Mouse (Mus musculus): ENCODE results near the gene Rbck1. TPM values are rescaled to one million over a fixed set of nuclear protein-coding genes. Genes with fewer than 3 reads are reported as not detected.

The Rbck1 gene
- polyA plus RNA-seq, 1 experiment from 2014 or later = 58.2 TPM

GRCm38 (mm10) chr2:152307186-152307585 lies 25.3 kb downstream of the Rbck1 start:
- 94% methylated on average over 3 of the region's 3 CpGs for WGBS
- ATAC-seq (replicated peaks; ENCODE audit: insufficient number of reproducible peaks, low FRiP score, low TSS enrichment, low read depth) (no peak), DNase-seq (ENCODE audit: low spot score) (no peak)
- Histone ChIP-seq H3K9me3 (replicated peaks; ENCODE audit: control insufficient read depth, low read length) (no peaks in the 10 kb centered on the region), H3K27ac (replicated peaks; ENCODE audit: low read depth, low read length) (no peak overlapping the region), H3K27me3 (ENCODE audit: control insufficient read depth, insufficient read depth, low read length) (no peaks in the 10 kb centered on the region), H3K9ac (replicated peaks; ENCODE audit: low read length) (no peak overlapping the region), H3K4me1 (ENCODE audit: control insufficient read depth, insufficient read depth, low read length) (no peaks in the 10 kb centered on the region), H3K4me2 (ENCODE audit: low read depth, low read length) (no peak overlapping the region), H3K36me3 (replicated peaks; ENCODE audit: control insufficient read depth, insufficient read depth, low read depth, low read length) (peaks cover 8% of the 10 kb centered on the region), H3K4me3 (ENCODE audit: low read depth, low read length) (no peak overlapping the region)

- Histone ChIP-seq H3K9ac (replicated peaks; ENCODE audit: low read length) (no peak overlapping the region), H3K27ac (replicated peaks; ENCODE audit: low read depth, low read length) (no peak overlapping the region), H3K9me3 (replicated peaks; ENCODE audit: control insufficient read depth, low read length) (no peaks in the 10 kb centered on the region), H3K36me3 (replicated peaks; ENCODE audit: control insufficient read depth, insufficient read depth, low read depth, low read length) (peaks cover 5% of the 10 kb centered on the region), H3K4me1 (ENCODE audit: control insufficient read depth, insufficient read depth, low read length) (no peaks in the 10 kb centered on the region), H3K4me3 (ENCODE audit: low read depth, low read length) (no peak overlapping the region), H3K4me2 (ENCODE audit: low read depth, low read length) (no peak overlapping the region), H3K27me3 (ENCODE audit: control insufficient read depth, insufficient read depth, low read length) (no peaks in the 10 kb centered on the region)
- 97% methylated on average over 6 of the region's 6 CpGs for WGBS
- ATAC-seq (replicated peaks; ENCODE audit: insufficient number of reproducible peaks, low FRiP score, low TSS enrichment, low read depth) (no peak), DNase-seq (ENCODE audit: low spot score) (no peak)
These were observed 27.0 kb downstream of the Rbck1 start for GRCm38 (mm10) chr2:152305480-152305879.

GRCm38 (mm10) chr2:152303781-152304180 lies 28.7 kb downstream of the Rbck1 start:
- DNase-seq (ENCODE audit: low spot score) (no peak), ATAC-seq (replicated peaks; ENCODE audit: insufficient number of reproducible peaks, low FRiP score, low TSS enrichment, low read depth) (no peak)
- H3K9me3 ChIP-seq (replicated peaks; ENCODE audit: control insufficient read depth, low read length) = no peaks in the 10 kb centered on the region
- no peaks in the 10 kb centered on the region for H3K4me1 ChIP-seq (ENCODE audit: control insufficient read depth, insufficient read depth, low read length)
- H3K4me2 ChIP-seq (ENCODE audit: low read depth, low read length) = no peak overlapping the region
- no peaks in the 10 kb centered on the region for H3K27me3 ChIP-seq (ENCODE audit: control insufficient read depth, insufficient read depth, low read length)
- no peak overlapping the region for H3K4me3 ChIP-seq (ENCODE audit: low read depth, low read length)
- no peak overlapping the region for H3K27ac ChIP-seq (replicated peaks; ENCODE audit: low read depth, low read length)
- H3K36me3 ChIP-seq (replicated peaks; ENCODE audit: control insufficient read depth, insufficient read depth, low read depth, low read length) = peaks cover under 1% of the 10 kb centered on the region
- 41% methylated on average over 5 of the region's 5 CpGs for WGBS
- H3K9ac ChIP-seq (replicated peaks; ENCODE audit: low read length) = no peak overlapping the region

GRCm38 (mm10) chr2:152302862-152303261 lies 29.6 kb downstream of the Rbck1 start:
- no peaks in the 10 kb centered on the region; the same call in none of the 2 replicates for H3K36me3 ChIP-seq (replicated peaks; ENCODE audit: control insufficient read depth, insufficient read depth, low read depth, low read length)
- no peak overlapping the region for H3K4me2 ChIP-seq (ENCODE audit: low read depth, low read length)

GRCm38 (mm10) chr2:152294541-152294940 lies 37.9 kb downstream of the Rbck1 start:
- WGBS = 39% methylated on average over 5 of the region's 5 CpGs
- H3K27ac ChIP-seq (replicated peaks; ENCODE audit: low read depth, low read length) = no peak overlapping the region
- H3K9ac ChIP-seq (replicated peaks; ENCODE audit: low read length) = peak overlapping the region; percentile 88
- no peaks in the 10 kb centered on the region for H3K27me3 ChIP-seq (ENCODE audit: control insufficient read depth, insufficient read depth, low read length)
- peak overlapping the region; percentile 89 for H3K4me3 ChIP-seq (ENCODE audit: low read depth, low read length)
- no peaks in the 10 kb centered on the region for H3K9me3 ChIP-seq (replicated peaks; ENCODE audit: control insufficient read depth, low read length)
- no peak for DNase-seq (ENCODE audit: low spot score)
- no peak for ATAC-seq (replicated peaks; ENCODE audit: insufficient number of reproducible peaks, low FRiP score, low TSS enrichment, low read depth)
- peak overlapping the region; percentile 65 for H3K4me2 ChIP-seq (ENCODE audit: low read depth, low read length)
- peaks cover 2% of the 10 kb centered on the region; the same call in 1 of the 2 replicates for H3K4me1 ChIP-seq (ENCODE audit: control insufficient read depth, insufficient read depth, low read length)
- H3K36me3 ChIP-seq (replicated peaks; ENCODE audit: control insufficient read depth, insufficient read depth, low read depth, low read length) = no peaks in the 10 kb centered on the region

More at GRCm38 (mm10) chr2:152302862-152303261, 29.6 kb downstream of the Rbck1 start:
- H3K4me1 ChIP-seq (ENCODE audit: control insufficient read depth, insufficient read depth, low read length) = no peaks in the 10 kb centered on the region
- no peak overlapping the region for H3K27ac ChIP-seq (replicated peaks; ENCODE audit: low read depth, low read length)
- whole genome bisulfite sequencing = 88% methylated on average over 2 of the region's 2 CpGs
- ATAC-seq (replicated peaks; ENCODE audit: insufficient number of reproducible peaks, low FRiP score, low TSS enrichment, low read depth) = no peak
- no peak overlapping the region for H3K4me3 ChIP-seq (ENCODE audit: low read depth, low read length)
- no peaks in the 10 kb centered on the region for H3K27me3 ChIP-seq (ENCODE audit: control insufficient read depth, insufficient read depth, low read length)
- no peak overlapping the region for H3K9ac ChIP-seq (replicated peaks; ENCODE audit: low read length)
- no peaks in the 10 kb centered on the region for H3K9me3 ChIP-seq (replicated peaks; ENCODE audit: control insufficient read depth, low read length)
- no peak for DNase-seq (ENCODE audit: low spot score)

- Histone ChIP-seq H3K9ac (replicated peaks; ENCODE audit: low read length) (peak within 1 kb of the TSS; percentile 88), H3K4me3 (ENCODE audit: low read depth, low read length) (peak within 1 kb of the TSS; percentile 89), H3K4me1 (ENCODE audit: control insufficient read depth, insufficient read depth, low read length) (peaks cover 2% of the 10 kb centered on the region; the same call in 1 of the 2 replicates), H3K27me3 (ENCODE audit: control insufficient read depth, insufficient read depth, low read length) (no peaks in the 10 kb centered on the region), H3K36me3 (replicated peaks; ENCODE audit: control insufficient read depth, insufficient read depth, low read depth, low read length) (no peaks in the 10 kb centered on the region), H3K9me3 (replicated peaks; ENCODE audit: control insufficient read depth, low read length) (no peaks in the 10 kb centered on the region), H3K4me2 (ENCODE audit: low read depth, low read length) (peak within 1 kb of the TSS; percentile 65), H3K27ac (replicated peaks; ENCODE audit: low read depth, low read length) (no peak within 1 kb of the TSS)
- DNase-seq (ENCODE audit: low spot score) (peak; percentile 95), ATAC-seq (replicated peaks; ENCODE audit: insufficient number of reproducible peaks, low FRiP score, low TSS enrichment, low read depth) (peak; percentile 96)
- WGBS = under 1% methylated on average over 69 of the region's 70 CpGs
These were observed 38.6 kb downstream of the Rbck1 start, which contains the start of gene Tbc1d20 for GRCm38 (mm10) chr2:152293727-152294475. Gene Tbc1d20 (plus strand): TSS chr2:152293828.

GRCm38 (mm10) chr2:152293179-152293726 lies 39.2 kb downstream of the Rbck1 start:
- H3K9ac ChIP-seq (replicated peaks; ENCODE audit: low read length) = no peak overlapping the region; the same call in 1 of the 2 replicates
- no peaks in the 10 kb centered on the region for H3K36me3 ChIP-seq (replicated peaks; ENCODE audit: control insufficient read depth, insufficient read depth, low read depth, low read length)
- peak overlapping the region; percentile 65 for H3K4me2 ChIP-seq (ENCODE audit: low read depth, low read length)
- no peaks in the 10 kb centered on the region for H3K27me3 ChIP-seq (ENCODE audit: control insufficient read depth, insufficient read depth, low read length)
- ATAC-seq (replicated peaks; ENCODE audit: insufficient number of reproducible peaks, low FRiP score, low TSS enrichment, low read depth) = peak; percentile 55
- 2% methylated on average over 15 of the region's 15 CpGs for WGBS
- H3K27ac ChIP-seq (replicated peaks; ENCODE audit: low read depth, low read length) = no peak overlapping the region
- DNase-seq (ENCODE audit: low spot score) = peak; percentile 7
- H3K4me1 ChIP-seq (ENCODE audit: control insufficient read depth, insufficient read depth, low read length) = peaks cover 2% of the 10 kb centered on the region; the same call in 1 of the 2 replicates
- H3K4me3 ChIP-seq (ENCODE audit: low read depth, low read length) = peak overlapping the region; percentile 89
- no peaks in the 10 kb centered on the region for H3K9me3 ChIP-seq (replicated peaks; ENCODE audit: control insufficient read depth, low read length)

GRCm38 (mm10) chr2:152292475-152292874 lies 40.0 kb downstream of the Rbck1 start:
- Histone ChIP-seq H3K4me2 (ENCODE audit: low read depth, low read length) (no peak overlapping the region), H3K27me3 (ENCODE audit: control insufficient read depth, insufficient read depth, low read length) (no peaks in the 10 kb centered on the region), H3K27ac (replicated peaks; ENCODE audit: low read depth, low read length) (no peak overlapping the region), H3K4me3 (ENCODE audit: low read depth, low read length) (no peak overlapping the region), H3K9ac (replicated peaks; ENCODE audit: low read length) (no peak overlapping the region), H3K9me3 (replicated peaks; ENCODE audit: control insufficient read depth, low read length) (no peaks in the 10 kb centered on the region), H3K4me1 (ENCODE audit: control insufficient read depth, insufficient read depth, low read length) (peaks cover 2% of the 10 kb centered on the region; the same call in 1 of the 2 replicates), H3K36me3 (replicated peaks; ENCODE audit: control insufficient read depth, insufficient read depth, low read depth, low read length) (no peaks in the 10 kb centered on the region)
- no peak for DNase-seq (ENCODE audit: low spot score)
- ATAC-seq (replicated peaks; ENCODE audit: insufficient number of reproducible peaks, low FRiP score, low TSS enrichment, low read depth) = no peak
- WGBS = 60% methylated on average over 2 of the region's 2 CpGs
